Mouse (Mus musculus): ENCODE measurements around the gene Selenoh. TPM values are rescaled to one million over a fixed set of nuclear protein-coding genes. Genes with fewer than 3 reads are reported as not detected.

Gene Selenoh
- 89.3 TPM for polyA plus RNA-seq (2017; shearing (Covaris generic))

GRCm38 (mm10) chr2:84670569-84670933 is at the start of gene Selenoh:
Gene Selenoh, minus strand, starts transcription at chr2:84670770.

GRCm38 (mm10) chr2:84714811-84715561 is 44.4 kb upstream of the Selenoh start, which contains the start of gene Zdhhc5:
Gene Zdhhc5, minus strand, starts transcription at chr2:84715180.

GRCm38 (mm10) chr2:84679016-84679415 is 8.4 kb upstream of the Selenoh start, which contains the start of gene Tmx2:
Gene Tmx2, minus strand, starts transcription at chr2:84679140.

GRCm38 (mm10) chr2:84677968-84678880 is 7.7 kb upstream of the Selenoh start, which contains the start of the genes Gm28635 and Med19:
Gene Gm28635, minus strand, starts transcription at chr2:84678041.
Gene Med19, plus strand, starts transcription at chr2:84678402.

GRCm38 (mm10) chr2:84658806-84659205 is 11.8 kb downstream of the Selenoh start, which contains the start of gene Btbd18:
Gene Btbd18, plus strand, starts transcription at chr2:84659079.

GRCm38 (mm10) chr2:84650464-84651195 is 19.9 kb downstream of the Selenoh start, which contains the start of gene Ctnnd1:
Gene Ctnnd1, minus strand, starts transcription at chr2:84650765.

Other genes starting within 250 kb of the Selenoh start
- gene Calcrl, start 245.4 kb downstream of the Selenoh start, polyA plus RNA-seq (2017; shearing (Covaris generic)): 25.5 TPM
- 12.0 TPM for gene Tfpi, start 194.0 kb downstream of the Selenoh start, polyA plus RNA-seq (2017; shearing (Covaris generic))
- gene Ctnnd1, start 20.0 kb downstream of the Selenoh start, polyA plus RNA-seq (2017; shearing (Covaris generic)): 1.8 TPM
- gene Btbd18, start 11.7 kb downstream of the Selenoh start, polyA plus RNA-seq (2017; shearing (Covaris generic)): 0.20 TPM
- not detected for gene Gm28635, start 7.3 kb upstream of the Selenoh start, polyA plus RNA-seq (2017; shearing (Covaris generic))
- gene Med19, start 7.6 kb upstream of the Selenoh start, polyA plus RNA-seq (2017; shearing (Covaris generic)): 37.9 TPM
- 95.8 TPM for gene Tmx2, start 8.4 kb upstream of the Selenoh start, polyA plus RNA-seq (2017; shearing (Covaris generic))
- 50.4 TPM for gene Zdhhc5, start 44.4 kb upstream of the Selenoh start, polyA plus RNA-seq (2017; shearing (Covaris generic))
- 58.8 TPM for gene Clp1, start 56.6 kb upstream of the Selenoh start, polyA plus RNA-seq (2017; shearing (Covaris generic))
- gene Ypel4, start 63.3 kb upstream of the Selenoh start, polyA plus RNA-seq (2017; shearing (Covaris generic)): 0.55 TPM
- not detected for gene Gm19426, start 72.9 kb upstream of the Selenoh start, polyA plus RNA-seq (2017; shearing (Covaris generic))
- gene Serping1, start 104.7 kb upstream of the Selenoh start, polyA plus RNA-seq (2017; shearing (Covaris generic)): not detected
- 32.8 TPM for gene Ube2l6, start 128.1 kb upstream of the Selenoh start, polyA plus RNA-seq (2017; shearing (Covaris generic))
- not detected for gene Smtnl1, start 151.9 kb upstream of the Selenoh start, polyA plus RNA-seq (2017; shearing (Covaris generic))
- gene Timm10, start 156.2 kb upstream of the Selenoh start, polyA plus RNA-seq (2017; shearing (Covaris generic)): 31.1 TPM
- gene Slc43a1, start 168.1 kb upstream of the Selenoh start, polyA plus RNA-seq (2017; shearing (Covaris generic)): 7.9 TPM
- gene Rtn4rl2, start 215.9 kb upstream of the Selenoh start, polyA plus RNA-seq (2017; shearing (Covaris generic)): not detected